Mouse (Mus musculus) midbrain, embryonic 12.5 days (tissue): ENCODE results near the gene 1810049J17Rik. TPM values are rescaled to one million over a fixed set of nuclear protein-coding genes. Genes with fewer than 3 reads are reported as not detected.

Source experiments
- ATAC-seq: fragments of 200-750 bp; cut with Nextera tagmentation; 2 replicates; pipeline ENCODE4 v1.8.0; 2017; ENCODE audit warnings: low read depth, moderate TSS enrichment, moderate library complexity; ENCODE audit not compliant: low FRiP score
- H3K27ac ChIP-seq: fragments of 300-500 bp; sonication (generic); replicated peaks from 2 replicates; pipeline ENCODE4 v1.5.1; 2016; ENCODE audit warnings: mild to moderate bottlenecking
- H3K27me3 ChIP-seq: fragments of 300-500 bp; sonication (generic); 2 replicates; pipeline ENCODE4 v1.6.1; 2016; ENCODE audit warnings: mild to moderate bottlenecking
- H3K36me3 ChIP-seq: fragments of 300-500 bp; sonication (generic); 2 replicates; pipeline ENCODE4 v1.6.1; 2016
- H3K4me1 ChIP-seq: fragments of 300-500 bp; sonication (generic); 2 replicates; pipeline ENCODE4 v1.6.1; 2016
- H3K4me2 ChIP-seq: fragments of 300-500 bp; sonication (generic); replicated peaks from 2 replicates; pipeline ENCODE4 v1.6.1; 2016; ENCODE audit warnings: mild to moderate bottlenecking, moderate library complexity
- H3K4me3 ChIP-seq: fragments of 300-500 bp; sonication (generic); 2 replicates; pipeline ENCODE4 v1.5.1; 2016; ENCODE audit warnings: mild to moderate bottlenecking
- H3K9ac ChIP-seq: fragments of 300-500 bp; sonication (generic); replicated peaks from 2 replicates; pipeline ENCODE4 v1.6.1; 2016; ENCODE audit warnings: mild to moderate bottlenecking, moderate library complexity
- H3K9me3 ChIP-seq: fragments of 300-500 bp; sonication (generic); 2 replicates; pipeline ENCODE4 v1.6.1; 2016; ENCODE audit warnings: mild to moderate bottlenecking
- WGBS: fragments of 180-500 bp; shearing (Covaris S2); methylation state at CpG from one replicate; pipeline ENCODE4 v1.1.7; 2016; 5-methylcytosine and 5-hydroxymethylcytosine counted together
- polyA plus RNA-seq: library from polyadenylated mRNA; unstranded; fragments of >200 nt; fragmentation: Nextera tagmentation; extraction: Ambion mirVana; gene quantifications from 2 replicates; pipeline ENCODE4 v1.2.1, GENCODE M21; 2016

Gene 1810049J17Rik
- polyA plus RNA-seq, 1 experiment from 2014 or later, result 0.75 TPM

DNA sequence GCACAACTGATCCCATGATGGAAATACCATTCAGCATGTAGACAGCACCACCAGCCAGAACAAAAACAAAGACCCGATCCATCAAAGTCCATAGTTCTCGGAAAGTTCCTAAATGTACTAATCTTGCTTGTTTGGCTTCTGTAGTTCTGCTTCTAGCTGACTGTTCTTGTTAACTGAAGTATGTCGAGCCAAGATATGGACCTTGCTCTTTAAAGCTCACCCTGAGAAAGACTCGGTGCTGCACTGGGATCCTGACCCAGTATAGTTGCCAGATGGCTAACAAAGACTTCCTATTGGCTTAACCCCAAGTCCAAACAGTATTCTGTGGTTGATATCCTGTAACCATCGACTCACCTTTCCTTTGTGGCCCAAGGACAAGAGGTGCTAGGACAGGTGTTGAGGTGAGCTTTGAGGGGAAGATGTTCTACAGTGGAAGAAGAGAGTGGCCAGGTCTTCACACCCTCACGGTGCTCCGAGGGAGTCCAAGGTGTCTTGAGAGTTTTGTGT is 23.4 kb downstream of the 1810049J17Rik start:
- Histone ChIP-seq H3K4me1 (no peaks in the 10 kb centered on the region), H3K27me3 (no peaks in the 10 kb centered on the region), H3K9me3 (no peaks in the 10 kb centered on the region), H3K9ac (no peak overlapping the region), H3K27ac (no peak overlapping the region), H3K4me3 (no peak overlapping the region), H3K36me3 (no peaks in the 10 kb centered on the region), H3K4me2 (no peak overlapping the region)
- 87% methylated on average over 7 of the region's 7 CpGs for WGBS
- no peak for ATAC-seq

GRCm38 (mm10) chr15:12296228-12296627 is 25.5 kb downstream of the 1810049J17Rik start:
- no peak overlapping the region for H3K9ac ChIP-seq
- WGBS, result 63% methylated on average over 2 of the region's 2 CpGs
- no peak for ATAC-seq
- no peaks in the 10 kb centered on the region for H3K36me3 ChIP-seq
- H3K4me2 ChIP-seq, result no peak overlapping the region
- no peaks in the 10 kb centered on the region for H3K9me3 ChIP-seq
- H3K4me1 ChIP-seq, result no peaks in the 10 kb centered on the region
- H3K27me3 ChIP-seq, result no peaks in the 10 kb centered on the region
- no peak overlapping the region for H3K4me3 ChIP-seq
- H3K27ac ChIP-seq, result no peak overlapping the region

- no peak for ATAC-seq
- H3K9ac ChIP-seq, result no peak overlapping the region
- 0 out of 2 replicates have a peak, but pooled peaks cover 3% of the 10 kb centered on the region for H3K9me3 ChIP-seq
- H3K36me3 ChIP-seq, result no peaks in the 10 kb centered on the region
- no peak overlapping the region for H3K27ac ChIP-seq
- no peaks in the 10 kb centered on the region for H3K27me3 ChIP-seq
- 85% methylated on average over 2 of the region's 2 CpGs for WGBS
- no peak overlapping the region for H3K4me2 ChIP-seq
- no peak overlapping the region for H3K4me3 ChIP-seq
- no peaks in the 10 kb centered on the region for H3K4me1 ChIP-seq
These were observed 29.9 kb downstream of the 1810049J17Rik start for GRCm38 (mm10) chr15:12291757-12292156.

DNA sequence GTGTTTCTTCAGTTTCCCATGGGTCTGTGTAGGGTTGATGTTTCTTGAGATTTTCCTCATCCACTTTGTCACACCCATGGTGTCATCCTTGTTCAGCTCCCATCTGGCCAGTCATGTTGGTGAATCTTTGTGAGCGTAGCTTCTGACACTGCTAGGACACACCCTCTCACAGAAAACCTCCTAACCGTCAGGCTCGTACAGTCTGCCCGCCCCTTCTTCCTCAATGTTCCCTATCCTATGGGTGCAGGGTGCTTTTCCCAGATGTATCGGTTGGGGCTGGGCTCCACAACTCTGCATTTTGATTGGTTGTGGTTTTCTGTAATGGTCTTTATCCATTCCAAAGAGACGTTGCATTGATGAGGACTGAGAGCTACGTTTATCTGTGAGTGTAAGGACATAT is 31.4 kb downstream of the 1810049J17Rik start:
- no peak overlapping the region for H3K9ac ChIP-seq
- H3K9me3 ChIP-seq, result 0 out of 2 replicates have a peak, but pooled peaks cover 5% of the 10 kb centered on the region
- no peak overlapping the region for H3K4me3 ChIP-seq
- no peak overlapping the region for H3K27ac ChIP-seq
- WGBS, result 87% methylated on average over 7 of the region's 7 CpGs
- no peak for ATAC-seq
- H3K36me3 ChIP-seq, result no peaks in the 10 kb centered on the region
- no peaks in the 10 kb centered on the region for H3K27me3 ChIP-seq
- H3K4me2 ChIP-seq, result no peak overlapping the region
- H3K4me1 ChIP-seq, result no peaks in the 10 kb centered on the region

DNA sequence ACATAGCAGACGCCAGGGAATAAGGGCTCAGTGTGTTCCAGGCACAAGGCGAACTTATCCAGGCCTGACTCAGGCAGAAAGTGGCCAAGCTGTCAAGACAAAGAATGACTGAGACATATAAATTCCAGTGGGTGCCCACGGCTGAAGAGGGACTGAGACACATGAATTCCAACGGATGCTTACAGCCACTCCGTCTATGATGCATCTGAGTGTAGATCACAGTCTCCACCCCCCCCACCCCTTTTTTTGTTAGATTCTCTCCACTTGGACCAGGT is 36.2 kb downstream of the 1810049J17Rik start:
- no peak overlapping the region for H3K4me3 ChIP-seq
- 81% methylated on average over 5 of the region's 5 CpGs for WGBS
- H3K36me3 ChIP-seq, result no peaks in the 10 kb centered on the region
- H3K27me3 ChIP-seq, result no peaks in the 10 kb centered on the region
- H3K9ac ChIP-seq, result no peak overlapping the region
- no peaks in the 10 kb centered on the region for H3K4me1 ChIP-seq
- 0 out of 2 replicates have a peak, but pooled peaks cover 5% of the 10 kb centered on the region for H3K9me3 ChIP-seq
- H3K4me2 ChIP-seq, result no peak overlapping the region
- no peak overlapping the region for H3K27ac ChIP-seq
- ATAC-seq, result no peak

DNA sequence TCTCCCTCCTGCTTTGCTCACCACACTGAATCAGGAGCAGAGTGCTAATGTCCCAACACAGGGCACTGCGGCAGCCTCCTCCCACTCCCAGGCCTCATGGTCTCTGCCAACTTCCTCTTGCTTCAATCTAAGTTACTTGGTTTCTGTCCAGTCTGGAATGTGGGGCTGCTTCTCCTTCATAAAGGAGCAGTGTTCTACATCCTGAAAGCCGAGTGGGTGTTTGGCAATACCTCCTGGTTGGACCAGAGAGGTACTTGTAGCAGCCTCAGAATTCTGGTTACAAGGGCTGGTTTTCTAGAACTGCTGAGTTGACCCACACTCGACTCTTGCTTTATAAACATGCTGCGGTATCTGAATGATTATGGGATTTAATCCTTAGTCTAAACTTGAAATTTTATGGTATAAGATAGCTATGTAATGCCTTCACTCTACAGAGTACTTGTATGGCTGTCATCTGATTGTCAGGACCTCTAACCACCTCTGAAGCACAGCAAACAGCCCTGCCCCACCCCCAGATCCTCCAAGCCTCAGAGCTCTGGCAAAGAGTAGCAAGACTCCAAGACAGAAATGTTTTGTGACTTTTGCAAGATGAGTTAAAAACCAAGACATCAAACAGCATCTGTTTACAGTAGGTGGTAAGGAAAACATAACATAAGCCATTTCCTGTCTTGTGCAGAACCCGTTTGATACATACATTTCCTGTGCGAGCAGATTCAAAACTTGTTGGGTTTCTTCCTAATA is 36.7 kb downstream of the 1810049J17Rik start:
- Histone ChIP-seq H3K27me3 (no peaks in the 10 kb centered on the region), H3K4me3 (no peak overlapping the region), H3K4me1 (no peaks in the 10 kb centered on the region), H3K9me3 (0 out of 2 replicates have a peak, but pooled peaks cover 5% of the 10 kb centered on the region), H3K4me2 (no peak overlapping the region), H3K9ac (no peak overlapping the region), H3K36me3 (no peaks in the 10 kb centered on the region), H3K27ac (no peak overlapping the region)
- 88% methylated on average over 6 of the region's 6 CpGs for WGBS
- ATAC-seq, result no peak

GRCm38 (mm10) chr15:12279816-12280215 is 41.9 kb downstream of the 1810049J17Rik start:
- Histone ChIP-seq H3K27me3 (no peaks in the 10 kb centered on the region), H3K36me3 (no peaks in the 10 kb centered on the region), H3K27ac (no peak overlapping the region), H3K9ac (no peak overlapping the region), H3K4me1 (no peaks in the 10 kb centered on the region), H3K4me2 (no peak overlapping the region), H3K4me3 (no peak overlapping the region), H3K9me3 (no peaks in the 10 kb centered on the region)
- WGBS, result 91% methylated on average over 1 of the region's 1 CpGs
- ATAC-seq, result no peak

- ATAC-seq, result no peak
- 84% methylated on average over 4 of the region's 4 CpGs for WGBS
- no peak overlapping the region for H3K4me2 ChIP-seq
- H3K4me1 ChIP-seq, result no peaks in the 10 kb centered on the region
- H3K4me3 ChIP-seq, result no peak overlapping the region
- no peak overlapping the region for H3K27ac ChIP-seq
- no peaks in the 10 kb centered on the region for H3K9me3 ChIP-seq
- peaks cover 16% of the 10 kb centered on the region for H3K36me3 ChIP-seq
- no peaks in the 10 kb centered on the region for H3K27me3 ChIP-seq
- H3K9ac ChIP-seq, result no peak overlapping the region
These were observed 46.5 kb downstream of the 1810049J17Rik start for GRCm38 (mm10) chr15:12275091-12275623.

DNA sequence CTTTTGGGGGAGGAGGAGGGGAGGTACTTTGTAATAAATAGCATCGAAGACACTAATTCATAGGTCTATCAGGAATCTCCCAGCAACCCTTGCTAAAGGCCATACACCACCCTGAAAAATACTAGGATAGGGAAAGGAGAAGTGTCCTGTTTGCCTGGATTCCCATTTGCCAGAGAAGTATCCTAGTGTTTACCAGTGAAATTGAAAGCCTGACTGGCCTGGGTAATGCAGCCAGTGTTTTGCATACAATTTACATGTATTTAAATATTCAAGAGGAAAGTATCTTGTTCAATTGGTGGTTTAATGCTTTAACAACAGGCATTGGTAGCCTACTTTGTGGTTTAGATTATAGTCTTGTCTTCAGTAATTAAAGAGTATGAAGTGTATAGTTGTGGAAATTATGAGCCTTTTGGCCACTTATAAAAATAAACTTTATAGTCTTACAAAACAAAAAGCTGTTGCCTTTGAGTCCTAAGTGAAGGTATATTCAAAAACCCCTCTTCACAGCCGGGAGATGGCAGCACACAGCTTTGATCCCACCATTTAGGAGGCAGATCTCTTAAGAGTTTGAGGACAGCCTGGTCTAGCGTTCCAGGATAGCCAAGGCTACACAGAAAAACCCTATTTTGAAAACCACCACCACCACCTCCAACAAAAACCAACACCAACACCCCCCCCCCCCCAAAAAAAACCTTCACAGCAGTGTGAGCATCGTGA is 47.5 kb downstream of the 1810049J17Rik start:
- peaks cover 24% of the 10 kb centered on the region for H3K36me3 ChIP-seq
- no peaks in the 10 kb centered on the region for H3K9me3 ChIP-seq
- no peaks in the 10 kb centered on the region for H3K4me1 ChIP-seq
- no peak overlapping the region for H3K4me3 ChIP-seq
- no peak overlapping the region for H3K27ac ChIP-seq
- no peaks in the 10 kb centered on the region for H3K27me3 ChIP-seq
- ATAC-seq, result peak; percentile 30; the same call in 1 of the 2 replicates
- no peak overlapping the region for H3K9ac ChIP-seq
- 65% methylated on average over 4 of the region's 4 CpGs for WGBS
- no peak overlapping the region for H3K4me2 ChIP-seq

- no peaks in the 10 kb centered on the region for H3K27me3 ChIP-seq
- peak; percentile 9; the same call in 1 of the 2 replicates for ATAC-seq
- H3K27ac ChIP-seq, result no peak overlapping the region
- H3K4me1 ChIP-seq, result no peaks in the 10 kb centered on the region
- no peaks in the 10 kb centered on the region for H3K9me3 ChIP-seq
- H3K9ac ChIP-seq, result no peak overlapping the region
- 87% methylated on average over 12 of the region's 12 CpGs for WGBS
- H3K4me2 ChIP-seq, result no peak overlapping the region
- no peak overlapping the region for H3K4me3 ChIP-seq
- H3K36me3 ChIP-seq, result peaks cover 30% of the 10 kb centered on the region
These were observed 48.2 kb downstream of the 1810049J17Rik start for GRCm38 (mm10) chr15:12273325-12274052.
